Comparison of ENCODE assay signal across 10 mouse cellular contexts in genomic region chr1:42686194-42687131, GRCm38 (mm10). TPM values are rescaled to one million over a fixed set of nuclear protein-coding genes. Genes with fewer than 3 reads are reported as not detected.
DNase-seq lines count a peak whose midpoint lies in the region; ATAC-seq and TF ChIP-seq lines count a peak whose summit lies in the region.
"Had no signal": no experiment of that assay in that cellular context is flagged by ENCODE, and none has a peak within 500 bp of the region (broad histone marks: within the 10 kb centered on the region; RNA-seq: fewer than 3 reads in every experiment).

No protein-coding gene starts in this region.

- peak overlapping the region; percentile 28 to 33 for H3K4me3 ChIP-seq in heart, embryonic 14.5 days (ENCODE audit: control insufficient read depth in 1 of 2, insufficient read depth in 1 of 2, low read depth in 1 of 2, low read length in 2 of 2)
- peak overlapping the region; percentile 47 for H3K4me3 ChIP-seq in olfactory bulb, adult 2 months (ENCODE audit: insufficient read depth, low read depth, low read length)

- no peaks in the 10 kb centered on the region for H3K36me3 ChIP-seq in heart, embryonic 14.5 days (ENCODE audit: control insufficient read depth, insufficient read depth, low read length)

- 1% methylated on average over 52 of the region's 53 CpGs for WGBS in heart, embryonic 14.5 days
- 3% methylated on average over 53 of the region's 53 CpGs for WGBS in olfactory bulb, adult 2 months

- TF ChIP-seq CTCF in olfactory bulb, adult 2 months (IDR thresholded peaks at IDR 0.05; ENCODE audit: insufficient read depth, low read depth, low read length) = no peak

- no peak for ATAC-seq in heart, embryonic 14.5 days (ENCODE audit: insufficient number of reproducible peaks, insufficient read depth, low FRiP score, low read depth)
- no peak for ATAC-seq in monocyte, adult 5-6 weeks (replicated peaks; ENCODE audit: insufficient number of reproducible peaks, low FRiP score, low TSS enrichment, poor library complexity, severe bottlenecking)

- TF ChIP-seq POLR2A in olfactory bulb, adult 2 months (IDR thresholded peaks at IDR 0.05; ENCODE audit: insufficient read depth, low read depth, low read length) = no peak

- DNase-seq in heart, adult 18-20 months = no peak
- peak; percentile 63 to 66 for DNase-seq in cerebellum, postnatal 14 days
- peak; percentile 40 to 66 for DNase-seq in frontal cortex, postnatal 10 days (ENCODE audit: low spot score in 2 of 2)
- DNase-seq in layer of hippocampus, postnatal 25 days (ENCODE audit: extremely low spot score in 1 of 2, low spot score in 1 of 2) = peak; percentile 56 to 71
- no peak for DNase-seq in gastrocnemius, postnatal 10 days

- no peaks in the 10 kb centered on the region for H3K9me3 ChIP-seq in heart, embryonic 14.5 days (ENCODE audit: control insufficient read depth, low read length)

- peak overlapping the region; percentile 63 for H3K4me2 ChIP-seq in heart, embryonic 14.5 days (ENCODE audit: low read length)

- H3K9ac ChIP-seq in heart, embryonic 14.5 days (ENCODE audit: low read length) = peak overlapping the region; percentile 6; the same call in 1 of the 2 replicates

- H3K27me3 ChIP-seq in heart, embryonic 14.5 days (ENCODE audit: control insufficient read depth, insufficient read depth, low read length) = peaks cover 93% of the 10 kb centered on the region

- H3K4me1 ChIP-seq in heart, embryonic 14.5 days (ENCODE audit: control insufficient read depth in 2 of 2, insufficient read depth in 2 of 2, low read length in 2 of 2) = peaks cover 6 to 7% of the 10 kb centered on the region in 2 experiments; a peak in 3 of 4 replicates
- H3K4me1 ChIP-seq in olfactory bulb, adult 2 months (ENCODE audit: control insufficient read depth, insufficient read depth, low read length) = peaks cover 21% of the 10 kb centered on the region

- H3K27ac ChIP-seq in heart, embryonic 14.5 days (replicated peaks in 1 of 2; ENCODE audit: control insufficient read depth in 1 of 2, insufficient read depth in 1 of 2, low read depth in 2 of 2, low read length in 2 of 2) = no peak overlapping the region
- H3K27ac ChIP-seq in olfactory bulb, adult 2 months (ENCODE audit: insufficient read depth, low read depth, low read length) = peak overlapping the region; percentile 49

RNA-seq across cellular contexts. Expression of gene Pou3f3, which starts 9.1 kb away (rescaled TPM):
- 0.03 TPM in 1 of 2 replicates, not detected in the other for polyA plus RNA-seq in heart, embryonic 14.5 days (2014; fragmentation: Nextera tagmentation; extraction: Ambion mirVana)
- total RNA-seq in heart, adult 18-20 months (2021) = under 1 TPM in 1 of 2 experiments, not detected in 1; 0.03 TPM
- total RNA-seq in layer of hippocampus, postnatal 25 days (2021) = 10 to 100 TPM; 61.7 to 72.6 TPM
- not detected in 2 replicates for polyA plus RNA-seq in olfactory bulb, adult 2 months (2012; ENCODE audit: insufficient read depth, insufficient read length, low replicate concordance, missing spikeins)
- total RNA-seq in monocyte, adult 5-6 weeks (2017) = not detected in 3 replicates
- under 1 TPM; 0.12 to 0.16 TPM for total RNA-seq in gastrocnemius, postnatal 10 days (2021)
- total RNA-seq: hematopoietic stem cell, adult 5-6 weeks; MEL had no signal

Comparison
In these comparisons a context has a peak if more than half of its experiments do, and no peak if none do; other contexts are left out.
1. DNase-seq: peak in cerebellum, postnatal 14 days (2 of 2), frontal cortex, postnatal 10 days (2 of 2) and layer of hippocampus, postnatal 25 days (2 of 2); none in heart, adult 18-20 months (0 of 2) and gastrocnemius, postnatal 10 days (single experiment).
2. RNA of gene Pou3f3, which starts 9.1 kb away (total RNA-seq): 61.7 to 72.6 TPM in layer of hippocampus, postnatal 25 days; 0.12 to 0.16 TPM in gastrocnemius, postnatal 10 days, 0.03 TPM in heart, adult 18-20 months and not detected in monocyte, adult 5-6 weeks; every median in the first group is over 10 times any median in the second.